Mouse (Mus musculus): ENCODE data around the gene Rnf222. TPM values are rescaled to one million over a fixed set of nuclear protein-coding genes. Genes with fewer than 3 reads are reported as not detected.
A peak's percentile ranks its signal among the peaks of the same experiment; 100 is the strongest.

The Rnf222 gene
- polyA plus RNA-seq (2016; fragmentation: Nextera tagmentation; extraction: Ambion mirVana) = 0.05 TPM in 1 of 2 replicates, not detected in the other

- Histone ChIP-seq H3K36me3 (no peaks in the 10 kb centered on the region), H3K9ac (no peak within 1 kb of the TSS), H3K27me3 (replicated peaks) (no peaks in the 10 kb centered on the region), H3K4me1 (no peaks in the 10 kb centered on the region), H3K4me2 (replicated peaks) (no peak within 1 kb of the TSS), H3K9me3 (no peaks in the 10 kb centered on the region), H3K4me3 (no peak within 1 kb of the TSS), H3K27ac (no peak within 1 kb of the TSS)
- no peak for ATAC-seq (ENCODE audit: low FRiP score, low read depth)
- 35% methylated on average over 6 of the region's 6 CpGs for WGBS
Observed at GRCm38 (mm10) chr11:68888253-68888652, at the start of gene Rnf222. TSS of gene Rnf222 (plus strand) at chr11:68888553.

DNA sequence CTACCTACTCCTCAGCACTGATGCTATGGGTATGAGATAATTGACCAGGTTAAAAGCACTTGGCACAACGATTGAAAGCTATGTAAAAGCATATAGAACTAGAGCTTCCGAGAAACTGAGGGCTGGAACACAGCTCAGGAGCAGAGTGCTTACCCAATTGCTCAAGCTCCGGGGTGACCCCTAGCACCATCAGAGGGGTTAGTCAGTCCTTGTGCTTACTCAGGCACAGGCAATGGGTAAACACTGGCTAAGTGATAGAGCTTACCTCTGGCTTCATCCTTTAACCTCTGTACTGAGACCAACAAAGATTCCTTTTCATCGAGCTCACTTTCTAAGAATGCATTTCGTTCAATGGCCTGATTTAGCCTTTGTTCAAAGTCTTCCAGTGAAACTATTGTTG lies 48.7 kb upstream of the Rnf222 start:
- H3K9ac ChIP-seq = no peak overlapping the region
- H3K27me3 ChIP-seq (replicated peaks) = no peaks in the 10 kb centered on the region
- H3K4me3 ChIP-seq = no peak overlapping the region
- peaks cover 54% of the 10 kb centered on the region for H3K36me3 ChIP-seq
- H3K27ac ChIP-seq = no peak overlapping the region
- H3K9me3 ChIP-seq = no peaks in the 10 kb centered on the region
- no peak for ATAC-seq (ENCODE audit: low FRiP score, low read depth)
- no peak overlapping the region for H3K4me2 ChIP-seq (replicated peaks)
- no peaks in the 10 kb centered on the region for H3K4me1 ChIP-seq
- 69% methylated on average over 5 of the region's 5 CpGs for WGBS

DNA sequence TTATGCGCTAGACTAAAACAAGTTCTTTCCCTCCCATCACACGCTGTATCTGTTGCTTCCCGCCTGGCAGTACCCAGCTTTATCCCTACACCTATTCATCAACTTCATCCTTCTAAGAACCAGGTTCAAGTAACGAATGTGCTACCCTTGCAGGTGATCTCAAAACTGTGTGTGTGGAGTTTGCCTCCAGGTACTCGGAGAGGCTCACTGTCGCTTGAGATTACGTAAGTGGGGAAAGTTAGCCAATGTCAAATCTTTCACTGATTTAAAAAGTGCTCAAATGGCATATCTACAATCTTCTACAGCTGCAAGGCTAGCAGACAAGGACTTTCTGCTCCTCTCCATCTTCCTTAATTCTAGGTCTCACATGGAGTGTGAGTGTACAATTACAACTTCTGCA lies 37.5 kb upstream of the Rnf222 start:
- H3K36me3 ChIP-seq = no peaks in the 10 kb centered on the region
- H3K9me3 ChIP-seq = no peaks in the 10 kb centered on the region
- H3K4me1 ChIP-seq = peaks cover 18% of the 10 kb centered on the region
- no peak for ATAC-seq (ENCODE audit: low FRiP score, low read depth)
- H3K27me3 ChIP-seq (replicated peaks) = no peaks in the 10 kb centered on the region
- H3K9ac ChIP-seq = no peak overlapping the region
- no peak overlapping the region for H3K27ac ChIP-seq
- WGBS = 91% methylated on average over 7 of the region's 7 CpGs
- peak overlapping the region; percentile 30; the same call in 1 of the 2 replicates for H3K4me2 ChIP-seq (replicated peaks)
- no peak overlapping the region for H3K4me3 ChIP-seq

DNA sequence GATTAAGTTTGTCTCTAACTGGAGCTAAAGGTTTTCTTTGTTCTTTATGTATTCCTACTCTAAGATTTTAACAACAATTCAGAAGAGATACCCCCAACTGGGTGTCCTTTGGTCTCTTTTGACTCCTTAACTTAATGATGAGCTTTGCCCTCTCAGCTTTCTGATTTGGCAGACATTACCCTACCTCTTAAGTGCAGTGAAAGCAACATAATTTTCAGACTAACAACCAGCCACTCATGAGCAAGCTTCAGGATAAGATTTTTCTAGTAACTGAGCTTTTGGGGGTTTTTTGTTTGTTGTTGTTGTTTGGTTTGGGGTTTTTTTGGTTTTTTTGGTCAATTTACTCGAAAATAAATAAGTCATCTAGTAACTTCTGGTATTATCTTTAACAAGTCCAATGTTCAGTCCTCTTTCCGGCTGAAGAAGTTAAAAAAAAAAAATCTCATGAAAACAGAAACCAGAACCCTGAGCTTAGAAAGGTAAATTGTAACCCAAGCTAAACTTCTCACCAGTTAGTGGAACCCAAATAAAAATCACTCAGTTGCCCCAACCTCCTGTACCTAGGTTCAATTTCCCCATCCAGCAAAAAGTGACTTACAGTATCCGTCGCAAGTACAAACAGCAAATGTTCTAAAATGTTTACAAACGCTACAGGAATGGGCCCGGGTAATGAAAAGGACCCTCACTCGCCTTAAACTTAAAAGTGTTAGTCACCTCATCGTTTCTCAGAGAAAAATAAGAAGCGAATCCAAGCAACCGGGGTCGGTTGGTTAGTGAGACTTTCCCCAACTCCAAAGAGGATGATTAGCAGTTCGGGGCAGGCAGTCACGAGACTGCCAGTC lies 36.5 kb upstream of the Rnf222 start:
- Histone ChIP-seq H3K27ac (peak overlapping the region; percentile 87), H3K9ac (peak overlapping the region; percentile 87), H3K4me3 (peak overlapping the region; percentile 89), H3K36me3 (no peaks in the 10 kb centered on the region), H3K4me2 (replicated peaks) (peak overlapping the region; percentile 69), H3K27me3 (replicated peaks) (no peaks in the 10 kb centered on the region), H3K9me3 (no peaks in the 10 kb centered on the region), H3K4me1 (peaks cover 18% of the 10 kb centered on the region)
- ATAC-seq (ENCODE audit: low FRiP score, low read depth) = no peak
- WGBS = 6% methylated on average over 13 of the region's 13 CpGs

- H3K9ac ChIP-seq = peak overlapping the region; percentile 87
- H3K9me3 ChIP-seq = no peaks in the 10 kb centered on the region
- no peak; the same call in none of the 2 replicates for ATAC-seq (ENCODE audit: low FRiP score, low read depth)
- H3K27ac ChIP-seq = peak overlapping the region; percentile 87
- no peaks in the 10 kb centered on the region for H3K27me3 ChIP-seq (replicated peaks)
- H3K4me1 ChIP-seq = peaks cover 18% of the 10 kb centered on the region
- under 1% methylated on average over 36 of the region's 36 CpGs for whole genome bisulfite sequencing
- no peaks in the 10 kb centered on the region for H3K36me3 ChIP-seq
- peak overlapping the region; percentile 69 for H3K4me2 ChIP-seq (replicated peaks)
- H3K4me3 ChIP-seq = peak overlapping the region; percentile 89
Observed at GRCm38 (mm10) chr11:68852486-68852901, 35.9 kb upstream of the Rnf222 start.

GRCm38 (mm10) chr11:68852932-68853409 lies 35.4 kb upstream of the Rnf222 start:
- Histone ChIP-seq H3K9me3 (no peaks in the 10 kb centered on the region), H3K4me2 (replicated peaks) (peak overlapping the region; percentile 69), H3K4me1 (peaks cover 18% of the 10 kb centered on the region), H3K27me3 (replicated peaks) (no peaks in the 10 kb centered on the region), H3K4me3 (peak overlapping the region; percentile 89), H3K27ac (peak overlapping the region; percentile 87), H3K36me3 (no peaks in the 10 kb centered on the region), H3K9ac (peak overlapping the region; percentile 87)
- under 1% methylated on average over 42 of the region's 42 CpGs for WGBS
- ATAC-seq (ENCODE audit: low FRiP score, low read depth) = peak; percentile 100

GRCm38 (mm10) chr11:68853611-68854401 lies 34.5 kb upstream of the Rnf222 start:
- H3K27ac ChIP-seq = no peak overlapping the region
- peaks cover 18% of the 10 kb centered on the region for H3K4me1 ChIP-seq
- WGBS = 54% methylated on average over 14 of the region's 14 CpGs
- no peaks in the 10 kb centered on the region for H3K27me3 ChIP-seq (replicated peaks)
- H3K4me2 ChIP-seq (replicated peaks) = peak overlapping the region; percentile 69
- H3K36me3 ChIP-seq = no peaks in the 10 kb centered on the region
- peak overlapping the region; percentile 38 for H3K9ac ChIP-seq
- no peaks in the 10 kb centered on the region for H3K9me3 ChIP-seq
- H3K4me3 ChIP-seq = peak overlapping the region; percentile 31
- ATAC-seq (ENCODE audit: low FRiP score, low read depth) = peak; percentile 13; the same call in 1 of the 2 replicates

DNA sequence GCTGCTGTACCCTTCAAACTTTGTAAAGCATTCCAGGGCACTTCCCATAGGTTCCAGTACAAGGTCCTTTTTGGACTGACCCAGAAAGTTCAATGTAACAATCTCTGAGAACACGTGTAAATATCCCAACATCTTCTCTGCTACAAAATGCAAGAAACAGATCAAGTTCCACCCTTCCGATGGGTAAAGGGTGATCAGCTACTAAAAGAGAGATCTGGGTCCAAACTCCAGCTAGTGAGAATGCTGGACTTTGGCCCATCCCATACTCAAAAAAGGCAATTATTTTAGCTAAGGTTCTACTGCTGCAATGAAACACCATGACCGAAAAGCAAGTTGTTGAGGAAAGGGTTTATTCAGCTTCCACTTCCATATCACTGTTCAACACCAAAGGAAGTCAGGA lies 33.7 kb upstream of the Rnf222 start:
- H3K4me3 ChIP-seq = no peak overlapping the region
- no peak overlapping the region for H3K4me2 ChIP-seq (replicated peaks)
- no peak overlapping the region for H3K9ac ChIP-seq
- WGBS = 95% methylated on average over 3 of the region's 3 CpGs
- H3K9me3 ChIP-seq = no peaks in the 10 kb centered on the region
- no peaks in the 10 kb centered on the region for H3K27me3 ChIP-seq (replicated peaks)
- H3K27ac ChIP-seq = no peak overlapping the region
- no peak for ATAC-seq (ENCODE audit: low FRiP score, low read depth)
- H3K36me3 ChIP-seq = no peaks in the 10 kb centered on the region
- H3K4me1 ChIP-seq = peaks cover 18% of the 10 kb centered on the region

GRCm38 (mm10) chr11:68857329-68857728 lies 31.0 kb upstream of the Rnf222 start:
- Histone ChIP-seq H3K4me2 (replicated peaks) (no peak overlapping the region), H3K27me3 (replicated peaks) (no peaks in the 10 kb centered on the region), H3K9ac (no peak overlapping the region), H3K9me3 (no peaks in the 10 kb centered on the region), H3K4me1 (peaks cover 5% of the 10 kb centered on the region; the same call in 1 of the 2 replicates), H3K27ac (no peak overlapping the region), H3K36me3 (no peaks in the 10 kb centered on the region), H3K4me3 (no peak overlapping the region)
- WGBS = 86% methylated on average over 3 of the region's 3 CpGs
- no peak for ATAC-seq (ENCODE audit: low FRiP score, low read depth)

DNA sequence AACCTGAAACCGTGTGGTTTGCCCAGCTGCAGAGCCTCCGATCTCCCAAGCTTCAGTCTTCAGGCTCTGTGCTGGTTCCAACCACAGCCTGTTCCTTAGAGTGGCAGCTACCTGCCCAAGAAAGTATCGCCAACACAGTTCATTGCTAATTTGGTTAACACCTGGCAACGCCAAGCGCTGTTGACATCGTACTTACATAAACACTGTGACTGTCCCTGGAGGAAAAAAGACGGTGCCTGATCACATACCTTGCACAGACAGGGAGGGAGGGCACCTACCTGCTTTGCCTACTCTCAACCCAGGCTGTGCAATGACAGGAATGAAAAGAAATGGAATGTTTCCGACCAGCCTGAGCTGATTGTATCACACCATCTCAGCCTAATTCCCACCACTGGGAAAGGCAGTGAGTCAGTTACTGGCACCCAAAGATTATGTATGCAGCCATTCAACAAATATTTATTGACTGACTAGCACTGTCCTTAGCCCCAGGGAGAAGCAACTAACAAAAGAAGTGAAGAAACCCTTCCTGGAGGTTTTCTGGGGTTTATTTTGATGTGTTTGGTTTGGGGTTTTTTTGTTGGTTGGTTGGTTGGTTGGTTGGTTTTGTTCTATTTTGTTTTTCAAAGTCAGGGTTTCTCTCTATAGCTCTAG lies 28.3 kb upstream of the Rnf222 start:
- no peaks in the 10 kb centered on the region for H3K4me1 ChIP-seq
- H3K4me2 ChIP-seq (replicated peaks) = no peak overlapping the region
- H3K36me3 ChIP-seq = no peaks in the 10 kb centered on the region
- no peaks in the 10 kb centered on the region for H3K9me3 ChIP-seq
- H3K27ac ChIP-seq = no peak overlapping the region
- no peak overlapping the region for H3K4me3 ChIP-seq
- H3K9ac ChIP-seq = no peak overlapping the region
- H3K27me3 ChIP-seq (replicated peaks) = no peaks in the 10 kb centered on the region
- 83% methylated on average over 8 of the region's 8 CpGs for WGBS
- ATAC-seq (ENCODE audit: low FRiP score, low read depth) = no peak

DNA sequence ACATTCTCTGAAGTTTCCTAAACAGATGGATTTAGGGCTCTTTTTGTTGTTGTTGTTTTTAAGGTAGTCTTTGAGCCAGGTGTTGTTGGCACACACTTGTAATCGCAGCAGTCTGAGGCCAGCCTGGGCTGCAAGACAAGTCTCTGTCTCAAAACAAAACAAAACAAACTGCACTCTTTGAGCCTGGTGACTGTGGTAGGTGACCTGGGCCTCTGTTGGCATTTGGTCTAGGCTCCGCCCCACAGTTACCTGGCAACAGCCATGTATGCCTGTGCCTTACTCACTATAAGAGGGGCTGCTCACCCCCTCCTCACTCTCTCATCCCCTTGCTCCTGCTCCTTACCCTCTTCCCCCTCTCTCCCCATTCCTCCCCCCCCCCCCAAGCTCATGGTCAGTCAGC lies 26.1 kb upstream of the Rnf222 start:
- no peaks in the 10 kb centered on the region for H3K36me3 ChIP-seq
- ATAC-seq (ENCODE audit: low FRiP score, low read depth) = no peak
- H3K9ac ChIP-seq = no peak overlapping the region
- H3K4me2 ChIP-seq (replicated peaks) = no peak overlapping the region
- no peak overlapping the region for H3K4me3 ChIP-seq
- no peaks in the 10 kb centered on the region for H3K27me3 ChIP-seq (replicated peaks)
- WGBS = 72% methylated on average over 2 of the region's 2 CpGs
- H3K4me1 ChIP-seq = no peaks in the 10 kb centered on the region
- H3K27ac ChIP-seq = no peak overlapping the region
- H3K9me3 ChIP-seq = no peaks in the 10 kb centered on the region

- H3K4me2 ChIP-seq (replicated peaks) = no peak overlapping the region
- H3K9ac ChIP-seq = no peak overlapping the region
- H3K27me3 ChIP-seq (replicated peaks) = no peaks in the 10 kb centered on the region
- H3K4me3 ChIP-seq = no peak overlapping the region
- H3K36me3 ChIP-seq = no peaks in the 10 kb centered on the region
- no peak overlapping the region for H3K27ac ChIP-seq
- 73% methylated on average over 4 of the region's 4 CpGs for WGBS
- no peaks in the 10 kb centered on the region for H3K4me1 ChIP-seq
- H3K9me3 ChIP-seq = no peaks in the 10 kb centered on the region
- ATAC-seq (ENCODE audit: low FRiP score, low read depth) = no peak
Observed at GRCm38 (mm10) chr11:68863631-68864091, 24.7 kb upstream of the Rnf222 start.
